ENCODE assay signal across 11 mouse cellular contexts in genomic region chr7:98899815-98900214, GRCm38 (mm10).
DNase-seq lines count a peak whose midpoint lies in the region; ATAC-seq and TF ChIP-seq lines count a peak whose summit lies in the region.
"Had no signal": no experiment of that assay in that cellular context is flagged by ENCODE, and none has a peak within 500 bp of the region (broad histone marks: within the 10 kb centered on the region; RNA-seq: fewer than 3 reads in every experiment).

No protein-coding gene starts in this region.

- H3K4me3 ChIP-seq in embryonic facial prominence, embryonic 11.5 days (ENCODE audit: low read depth, low read length), result no peak overlapping the region
- H3K4me3 ChIP-seq in heart, adult 2 months, result no peak overlapping the region
- H3K4me3 ChIP-seq in kidney, adult 2 months (ENCODE audit: insufficient read depth, low read depth, low read length), result no peak overlapping the region
- no peak overlapping the region for H3K4me3 ChIP-seq in lung, embryonic 16.5 days (ENCODE audit: low read length)
- no peak overlapping the region for H3K4me3 ChIP-seq in cerebellum, adult 2 months (replicated peaks; ENCODE audit: insufficient read depth, low read depth, low read length)
- H3K4me3 ChIP-seq: midbrain, embryonic 10.5 days had no signal

- H3K4me2 ChIP-seq in embryonic facial prominence, embryonic 11.5 days (ENCODE audit: low read depth, low read length), result no peak overlapping the region
- H3K4me2 ChIP-seq in lung, embryonic 16.5 days (ENCODE audit: low read depth, low read length), result no peak overlapping the region
- H3K4me2 ChIP-seq: hindbrain, embryonic 14.5 days had no signal

- no peaks in the 10 kb centered on the region for H3K79me2 ChIP-seq in heart, adult 2 months (replicated peaks; ENCODE audit: control insufficient read depth, insufficient read depth, low read length)

- 63% methylated on average over 4 of the region's 4 CpGs for WGBS in embryonic facial prominence, embryonic 11.5 days
- 34% methylated on average over 4 of the region's 4 CpGs for WGBS in heart, adult 2 months
- 48% methylated on average over 4 of the region's 4 CpGs for WGBS in kidney, adult 2 months
- 41% methylated on average over 4 of the region's 4 CpGs for WGBS in lung, embryonic 16.5 days
- 92% methylated on average over 4 of the region's 4 CpGs for WGBS in cerebellum, adult 2 months

- peaks cover 3% of the 10 kb centered on the region; the same call in 1 of the 2 replicates for H3K4me1 ChIP-seq in embryonic facial prominence, embryonic 11.5 days (ENCODE audit: control insufficient read depth, insufficient read depth, low read length)
- H3K4me1 ChIP-seq in heart, adult 2 months (ENCODE audit: control insufficient read depth, insufficient read depth, low read length), result peaks cover 13% of the 10 kb centered on the region
- peaks cover 12% of the 10 kb centered on the region for H3K4me1 ChIP-seq in kidney, adult 2 months (ENCODE audit: control insufficient read depth, insufficient read depth, low read length)
- H3K4me1 ChIP-seq in lung, embryonic 16.5 days (replicated peaks; ENCODE audit: control insufficient read depth, insufficient read depth, low read length), result peaks cover 47% of the 10 kb centered on the region
- H3K4me1 ChIP-seq in cerebellum, adult 2 months (ENCODE audit: control insufficient read depth, insufficient read depth, low read length), result peaks cover 10% of the 10 kb centered on the region

- TF ChIP-seq EP300 in heart, adult 2 months (IDR thresholded peaks at IDR 0.05; ENCODE audit: insufficient read depth, low read depth, low read length), result no peak

- no peak for ATAC-seq in embryonic facial prominence, embryonic 11.5 days (replicated peaks; ENCODE audit: insufficient number of reproducible peaks, low FRiP score, low TSS enrichment, low read depth)
- ATAC-seq in lung, embryonic 16.5 days (ENCODE audit: low read depth), result peak; percentile 86

- H3K36me3 ChIP-seq in embryonic facial prominence, embryonic 11.5 days (replicated peaks; ENCODE audit: control insufficient read depth, insufficient read depth, low read depth, low read length), result no peaks in the 10 kb centered on the region
- H3K36me3 ChIP-seq in heart, adult 2 months (ENCODE audit: control insufficient read depth, insufficient read depth, low read length), result no peaks in the 10 kb centered on the region
- no peaks in the 10 kb centered on the region for H3K36me3 ChIP-seq in kidney, adult 2 months (ENCODE audit: control insufficient read depth, insufficient read depth, low read length)
- no peaks in the 10 kb centered on the region for H3K36me3 ChIP-seq in lung, embryonic 16.5 days (ENCODE audit: control insufficient read depth, insufficient read depth, low read length)
- H3K36me3 ChIP-seq: midbrain, embryonic 10.5 days had no signal

- no peak overlapping the region for H3K9ac ChIP-seq in embryonic facial prominence, embryonic 11.5 days (replicated peaks; ENCODE audit: low read length)
- H3K9ac ChIP-seq in heart, adult 2 months (ENCODE audit: low read depth, low read length), result no peak overlapping the region
- no peak overlapping the region for H3K9ac ChIP-seq in lung, embryonic 16.5 days (ENCODE audit: low read length)
- H3K9ac ChIP-seq: hindbrain, embryonic 14.5 days had no signal

- peak; percentile 49 for DNase-seq in embryonic facial prominence, embryonic 11.5 days (ENCODE audit: low spot score)
- DNase-seq in heart, adult 2 months, result peak; percentile 40 to 44
- DNase-seq in kidney, adult 2 months, result peak; percentile 70
- no peak for DNase-seq in cerebellum, adult 9-11 months
- no peak for DNase-seq in cerebellum, adult 2 months
- no peak for DNase-seq in frontal cortex, adult 2 months (ENCODE audit: extremely low spot score in 1 of 2, low spot score in 1 of 2)
- DNase-seq in ovary, postnatal 10 days (ENCODE audit: low spot score), result no peak
- DNase-seq: right cerebral cortex, postnatal 4 days had no signal

- no peaks in the 10 kb centered on the region for H3K27me3 ChIP-seq in embryonic facial prominence, embryonic 11.5 days (ENCODE audit: control insufficient read depth, insufficient read depth, low read length)
- no peaks in the 10 kb centered on the region for H3K27me3 ChIP-seq in heart, adult 2 months (ENCODE audit: control insufficient read depth, insufficient read depth, low read length)
- H3K27me3 ChIP-seq in kidney, adult 2 months (replicated peaks; ENCODE audit: control insufficient read depth, insufficient read depth, low read length), result no peaks in the 10 kb centered on the region
- no peaks in the 10 kb centered on the region for H3K27me3 ChIP-seq in lung, embryonic 16.5 days (ENCODE audit: control insufficient read depth, insufficient read depth, low read depth, low read length)
- H3K27me3 ChIP-seq in cerebellum, adult 2 months (ENCODE audit: control insufficient read depth, insufficient read depth, low read length), result no peaks in the 10 kb centered on the region

- no peak for TF ChIP-seq POLR2A in heart, adult 2 months (IDR thresholded peaks at IDR 0.05; ENCODE audit: insufficient read depth, low read depth, low read length)
- TF ChIP-seq POLR2A in kidney, adult 2 months (IDR thresholded peaks at IDR 0.05; ENCODE audit: low read depth, low read length), result no peak
- no peak for TF ChIP-seq POLR2A in cerebellum, adult 2 months (IDR thresholded peaks at IDR 0.05; ENCODE audit: borderline replicate concordance, insufficient read depth, low read length)

- H3K27ac ChIP-seq in embryonic facial prominence, embryonic 11.5 days (replicated peaks; ENCODE audit: low read depth, low read length), result no peak overlapping the region
- H3K27ac ChIP-seq in heart, adult 2 months, result no peak overlapping the region; the same call in 1 of the 2 replicates
- peak overlapping the region; percentile 46 for H3K27ac ChIP-seq in kidney, adult 2 months (ENCODE audit: insufficient read depth, low read depth, low read length)
- peak overlapping the region; percentile 85 for H3K27ac ChIP-seq in lung, embryonic 16.5 days (ENCODE audit: low read length)
- no peak overlapping the region for H3K27ac ChIP-seq in cerebellum, adult 2 months (ENCODE audit: insufficient read depth, low read length)
- H3K27ac ChIP-seq: hindbrain, embryonic 14.5 days; midbrain, embryonic 10.5 days had no signal

- TF ChIP-seq CTCF in heart, adult 2 months (IDR thresholded peaks at IDR 0.05), result no peak
- no peak for TF ChIP-seq CTCF in kidney, adult 2 months (conservative IDR thresholded peaks at IDR 0.05; ENCODE audit: insufficient read depth, insufficient read length, low read depth, low read length)
- no peak for TF ChIP-seq CTCF in cerebellum, adult 2 months (IDR thresholded peaks at IDR 0.05; ENCODE audit: borderline replicate concordance, insufficient read depth, low read depth, low read length)

- intact Hi-C loops in heart, adult 2 months (cut with DNase I), result no loop called here

- H3K9me3 ChIP-seq in embryonic facial prominence, embryonic 11.5 days (replicated peaks; ENCODE audit: control insufficient read depth, low read length), result no peaks in the 10 kb centered on the region
- peaks cover 5% of the 10 kb centered on the region; the same call in 1 of the 2 replicates for H3K9me3 ChIP-seq in lung, embryonic 16.5 days (ENCODE audit: control insufficient read depth, low read length)
- H3K9me3 ChIP-seq: midbrain, embryonic 10.5 days had no signal

Comparison
In these comparisons a context has a peak if more than half of its experiments do, and no peak if none do; other contexts are left out.
1. DNase-seq: peak in embryonic facial prominence, embryonic 11.5 days (single experiment), heart, adult 2 months (2 of 2) and kidney, adult 2 months (single experiment); none in cerebellum, adult 9-11 months (single experiment), cerebellum, adult 2 months (0 of 2), frontal cortex, adult 2 months (0 of 2) and ovary, postnatal 10 days (single experiment).
2. H3K27ac ChIP-seq: peak in kidney, adult 2 months (single experiment) and lung, embryonic 16.5 days (single experiment); none in embryonic facial prominence, embryonic 11.5 days (single experiment), heart, adult 2 months (single experiment) and cerebellum, adult 2 months (single experiment).